Mouse (Mus musculus): ENCODE results near the gene Tmem213.

DNA sequence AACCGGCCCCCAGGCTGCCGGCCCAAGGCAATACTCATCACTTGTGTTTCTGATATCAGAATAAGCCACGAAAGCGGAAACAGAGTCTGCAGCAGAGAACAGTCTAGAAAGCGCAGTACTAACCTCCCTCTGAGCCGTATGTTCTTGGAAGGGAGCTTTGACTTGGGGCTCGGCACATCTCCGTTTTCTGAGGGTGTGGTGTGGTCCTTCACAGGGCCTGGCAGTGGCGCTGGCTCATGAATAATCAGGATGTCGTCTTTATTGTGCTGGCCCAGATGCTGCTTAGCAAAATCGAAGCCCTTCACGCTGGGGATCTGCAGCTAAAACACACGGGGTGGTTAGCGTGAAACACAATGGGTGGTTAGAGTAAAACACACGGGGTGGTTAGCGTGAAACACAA, 48.9 kb downstream of the Tmem213 start:
- TF ChIP-seq POLR2A (IDR thresholded peaks at IDR 0.05; ENCODE audit: insufficient read depth, low read depth, low read length) (no peak), CTCF (IDR thresholded peaks at IDR 0.05; ENCODE audit: insufficient read depth, low read depth, low read length) (no peak)
